8 mouse cellular contexts compared by ENCODE assay signal in genomic region chr7:83089330-83089982, GRCm38 (mm10).
A peak's percentile ranks its signal among the peaks of the same experiment; 100 is the strongest.
DNase-seq lines count a peak whose midpoint lies in the region; ATAC-seq and TF ChIP-seq lines count a peak whose summit lies in the region.

No protein-coding gene starts in this region.

- WGBS in heart, embryonic 12.5 days: 39% methylated on average over 8 of the region's 8 CpGs
- 28% methylated on average over 8 of the region's 8 CpGs for WGBS in stomach, postnatal 0 days
- WGBS in thymus, adult 2 months: 87% methylated on average over 8 of the region's 8 CpGs
- 31% methylated on average over 8 of the region's 8 CpGs for WGBS in intestine, embryonic 15.5 days

- DNase-seq in heart, adult 9 months (ENCODE audit: low spot score in 2 of 2): no peak
- DNase-seq in embryo, embryonic 10.5 days (ENCODE audit: low spot score): peak; percentile 68
- peak; percentile 12 to 53 for DNase-seq in kidney, postnatal 25 days
- DNase-seq in stomach, postnatal 0 days (ENCODE audit: low spot score): no peak
- no peak for DNase-seq in thymus, adult 2 months

- peaks cover 19% of the 10 kb centered on the region for H3K4me1 ChIP-seq in heart, embryonic 12.5 days (replicated peaks)
- peaks cover 11% of the 10 kb centered on the region for H3K4me1 ChIP-seq in E14TG2a.4 (replicated peaks; ENCODE audit: low read depth, low read length)
- H3K4me1 ChIP-seq in stomach, postnatal 0 days (replicated peaks; ENCODE audit: control insufficient read depth, insufficient read depth): no peaks in the 10 kb centered on the region
- peaks cover 4% of the 10 kb centered on the region; the same call in 1 of the 2 replicates for H3K4me1 ChIP-seq in thymus, adult 2 months (replicated peaks; ENCODE audit: control insufficient read depth, insufficient read depth, low read length)
- H3K4me1 ChIP-seq in intestine, embryonic 15.5 days (replicated peaks): peaks cover 4% of the 10 kb centered on the region; the same call in 1 of the 2 replicates

- no peak for TF ChIP-seq POLR2A in thymus, adult 2 months (IDR thresholded peaks at IDR 0.05; ENCODE audit: control insufficient read depth, extremely low read depth, insufficient read depth, low read length, poor library complexity)

- H3K36me3 ChIP-seq in heart, embryonic 12.5 days: no peaks in the 10 kb centered on the region
- no peaks in the 10 kb centered on the region for H3K36me3 ChIP-seq in E14TG2a.4 (ENCODE audit: insufficient read depth, low read length)
- H3K36me3 ChIP-seq in stomach, postnatal 0 days (ENCODE audit: control insufficient read depth, insufficient read depth, low read length): no peaks in the 10 kb centered on the region
- no peaks in the 10 kb centered on the region for H3K36me3 ChIP-seq in thymus, adult 2 months (ENCODE audit: control insufficient read depth, insufficient read depth, low read length)
- no peaks in the 10 kb centered on the region for H3K36me3 ChIP-seq in intestine, embryonic 15.5 days

- no peaks in the 10 kb centered on the region for H3K27me3 ChIP-seq in heart, embryonic 12.5 days (replicated peaks)
- 0 out of 2 replicates have a peak, but pooled peaks cover 4% of the 10 kb centered on the region for H3K27me3 ChIP-seq in E14TG2a.4 (ENCODE audit: insufficient read depth, low read length)
- no peaks in the 10 kb centered on the region for H3K27me3 ChIP-seq in stomach, postnatal 0 days (ENCODE audit: control insufficient read depth, insufficient read depth, low read length)
- H3K27me3 ChIP-seq in thymus, adult 2 months (ENCODE audit: control insufficient read depth, insufficient read depth, low read length): no peaks in the 10 kb centered on the region
- no peaks in the 10 kb centered on the region for H3K27me3 ChIP-seq in intestine, embryonic 15.5 days (replicated peaks)

- no peak for TF ChIP-seq EP300 in stomach, postnatal 0 days (optimal IDR thresholded peaks at IDR 0.05)

- no peak for ATAC-seq in heart, embryonic 12.5 days (ENCODE audit: insufficient number of reproducible peaks, low FRiP score)
- no peak for ATAC-seq in stomach, postnatal 0 days (ENCODE audit: low FRiP score, low TSS enrichment)
- no peak for ATAC-seq in intestine, embryonic 15.5 days

- H3K27ac ChIP-seq in heart, embryonic 12.5 days (ENCODE audit: poor library complexity, severe bottlenecking): no peak overlapping the region
- no peak overlapping the region for H3K27ac ChIP-seq in stomach, postnatal 0 days (replicated peaks)
- H3K27ac ChIP-seq in thymus, adult 2 months (ENCODE audit: control insufficient read depth, insufficient read depth, low read length): no peak overlapping the region
- no peak overlapping the region for H3K27ac ChIP-seq in intestine, embryonic 15.5 days

- no peaks in the 10 kb centered on the region for H3K9me3 ChIP-seq in heart, embryonic 12.5 days (replicated peaks)
- no peaks in the 10 kb centered on the region for H3K9me3 ChIP-seq in E14TG2a.4 (ENCODE audit: low read length)
- no peaks in the 10 kb centered on the region for H3K9me3 ChIP-seq in stomach, postnatal 0 days (ENCODE audit: control insufficient read depth, low read length)
- no peaks in the 10 kb centered on the region for H3K9me3 ChIP-seq in intestine, embryonic 15.5 days

- no peak overlapping the region for H3K4me3 ChIP-seq in heart, embryonic 12.5 days
- 0 out of 2 replicates have a peak overlapping the region, but pooled peaks have one; percentile 10 for H3K4me3 ChIP-seq in E14TG2a.4 (replicated peaks; ENCODE audit: low read length)
- H3K4me3 ChIP-seq in stomach, postnatal 0 days (ENCODE audit: low read depth, low read length): no peak overlapping the region
- no peak overlapping the region for H3K4me3 ChIP-seq in thymus, adult 2 months (ENCODE audit: control insufficient read depth, insufficient read depth, low read length)
- H3K4me3 ChIP-seq in intestine, embryonic 15.5 days (replicated peaks): no peak overlapping the region

- TF ChIP-seq CTCF in E14TG2a.4 (conservative IDR thresholded peaks at IDR 0.05; ENCODE audit: low read length): no peak
- peak; percentile 8; the same call in 1 of the 2 replicates for TF ChIP-seq CTCF in stomach, postnatal 0 days (IDR thresholded peaks at IDR 0.05; ENCODE audit: low read depth)
- no peak for TF ChIP-seq CTCF in thymus, adult 2 months (IDR thresholded peaks at IDR 0.05; ENCODE audit: borderline replicate concordance, control insufficient read depth, extremely low read depth, insufficient read depth, low read length, poor library complexity)

- 0 out of 2 replicates have a peak overlapping the region, but pooled peaks have one; percentile 33 for H3K9ac ChIP-seq in heart, embryonic 12.5 days
- peak overlapping the region; percentile 18; the same call in 1 of the 2 replicates for H3K9ac ChIP-seq in stomach, postnatal 0 days (ENCODE audit: low read length)
- H3K9ac ChIP-seq in intestine, embryonic 15.5 days: no peak overlapping the region

- peak overlapping the region; percentile 27; the same call in 1 of the 2 replicates for H3K4me2 ChIP-seq in heart, embryonic 12.5 days
- H3K4me2 ChIP-seq in stomach, postnatal 0 days (replicated peaks; ENCODE audit: low read depth): 0 out of 2 replicates have a peak overlapping the region, but pooled peaks have one; percentile 8
- no peak overlapping the region for H3K4me2 ChIP-seq in intestine, embryonic 15.5 days (replicated peaks)

Comparison
In these comparisons a context has a peak if more than half of its experiments do, and no peak if none do; other contexts are left out.
1. DNase-seq: peak in embryo, embryonic 10.5 days (single experiment) and kidney, postnatal 25 days (2 of 2); none in heart, adult 9 months (0 of 2), stomach, postnatal 0 days (single experiment) and thymus, adult 2 months (single experiment).